Mouse (Mus musculus) hindbrain, postnatal 0 days (tissue): ENCODE data around the gene Serpina3m. TPM values are rescaled to one million over a fixed set of nuclear protein-coding genes. Genes with fewer than 3 reads are reported as not detected.

Experiments
- ATAC-seq: fragments of 200-750 bp; cut with Nextera tagmentation; 2 replicates; pipeline ENCODE4 v1.8.0; 2017; ENCODE audit warnings: mild to moderate bottlenecking, moderate TSS enrichment, moderate library complexity
- DNase-seq: peaks from one replicate; pipeline ENCODE4 v3.0.0-alpha.2; 2015; ENCODE audit warnings: low spot score
- H3K27ac ChIP-seq: fragments of 300-500 bp; sonication (generic); 2 replicates; pipeline ENCODE4 v1.5.1; 2014; ENCODE audit warnings: mild to moderate bottlenecking
- H3K27me3 ChIP-seq: fragments of 300-500 bp; sonication (generic); 2 replicates; pipeline ENCODE4 v1.6.1; 2014; ENCODE audit warnings: low read length, mixed read lengths; ENCODE audit not compliant: insufficient read depth
- H3K36me3 ChIP-seq: fragments of 300-500 bp; sonication (generic); 2 replicates; pipeline ENCODE4 v1.6.1; 2014; ENCODE audit warnings: low read length, mixed read lengths; ENCODE audit not compliant: insufficient read depth
- H3K4me1 ChIP-seq: fragments of 300-500 bp; sonication (generic); 2 replicates; pipeline ENCODE4 v1.6.1; 2014; ENCODE audit warnings: antibody characterized with exemption, low read length, mixed read lengths; ENCODE audit not compliant: insufficient read depth
- H3K4me2 ChIP-seq: fragments of 300-500 bp; sonication (generic); 2 replicates; pipeline ENCODE4 v1.6.1; 2014; ENCODE audit warnings: low read depth, mild to moderate bottlenecking, low read length, moderate library complexity, mixed read lengths
- H3K4me3 ChIP-seq: fragments of 300-500 bp; sonication (generic); 2 replicates; pipeline ENCODE4 v1.5.1; 2014; ENCODE audit warnings: low read length
- H3K9ac ChIP-seq: fragments of 300-500 bp; sonication (generic); replicated peaks from 2 replicates; pipeline ENCODE4 v1.6.1; 2014; ENCODE audit warnings: mild to moderate bottlenecking, low read length, moderate library complexity, mixed read lengths
- H3K9me3 ChIP-seq: fragments of 300-500 bp; sonication (generic); 2 replicates; pipeline ENCODE4 v1.6.1; 2016; ENCODE audit warnings: low read length, mixed read lengths
- CTCF ChIP-seq: IDR thresholded peaks from 2 replicates; pipeline ENCODE4 v1.5.1; 2016; ENCODE audit warnings: antibody characterized with exemption, control low read depth, low read depth
- WGBS: fragments of 180-500 bp; shearing (Covaris S2); extraction: QIAGEN DNeasy Blood & Tissue Kit; methylation state at CpG from one replicate; pipeline ENCODE4 v1.1.7; 2014; 5-methylcytosine and 5-hydroxymethylcytosine counted together
- polyA plus RNA-seq: library from polyadenylated mRNA; unstranded; fragments of >200 nt; fragmentation: Nextera tagmentation; extraction: Ambion mirVana; gene quantifications from 2 replicates; pipeline ENCODE4 v1.2.1, GENCODE M21; 2015
- total RNA-seq: library from RNA; depleted of rRNA; stranded (reverse); fragments of >200 nt; gene quantifications from 2 replicates; pipeline ENCODE4 v1.2.3, GENCODE M21; 2014

Serpina3m gene
- total and polyA plus RNA-seq, 2 experiments from 2014 or later: not detected

DNA sequence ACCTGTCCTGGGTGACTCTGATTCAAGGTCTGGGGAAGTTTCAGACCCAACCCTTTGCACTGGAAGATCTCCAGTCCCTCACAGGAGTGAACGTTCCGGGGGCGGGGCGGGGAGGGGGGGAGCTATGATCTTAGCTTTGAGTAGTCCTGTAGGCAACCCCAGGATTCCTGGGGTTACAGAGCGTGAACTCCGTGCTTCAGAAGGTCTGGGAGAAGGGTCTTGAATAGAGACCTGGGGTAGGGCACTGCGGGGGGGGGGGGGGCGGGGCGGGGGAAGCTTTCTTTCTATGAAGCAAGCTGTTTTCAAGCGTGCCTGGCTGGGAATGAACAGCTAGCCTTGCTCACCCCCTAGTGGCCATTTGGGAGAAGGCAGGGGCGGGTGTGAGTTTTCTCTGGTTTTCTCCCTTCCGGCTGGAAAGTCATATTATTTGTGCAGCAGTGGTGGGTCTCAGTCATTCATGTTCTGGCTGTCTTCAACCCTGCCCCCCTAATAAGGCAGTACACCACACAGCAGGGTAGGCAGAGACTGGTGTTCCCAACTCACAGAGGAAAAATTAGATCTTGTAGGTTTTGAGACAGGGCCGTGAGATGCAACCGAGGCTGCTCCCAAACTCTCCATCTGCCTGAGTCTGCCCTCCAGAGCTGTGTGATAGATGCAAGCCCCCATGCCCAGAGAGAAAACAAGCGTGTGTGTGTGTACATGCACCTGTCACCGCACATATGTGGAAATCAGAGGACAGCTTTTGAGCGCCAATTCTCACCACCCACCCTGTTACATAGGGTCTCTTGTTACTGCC lies 80.3 kb downstream of the Serpina3m start:
- peak; percentile 88 for TF ChIP-seq CTCF
- Histone ChIP-seq H3K4me2 (peak overlapping the region; percentile 53), H3K9ac (no peak overlapping the region), H3K4me3 (peak overlapping the region; percentile 26), H3K27ac (peak overlapping the region; percentile 51; the same call in 1 of the 2 replicates), H3K36me3 (no peaks in the 10 kb centered on the region), H3K4me1 (no peaks in the 10 kb centered on the region), H3K27me3 (no peaks in the 10 kb centered on the region), H3K9me3 (no peaks in the 10 kb centered on the region)
- ATAC-seq (peak; percentile 83), DNase-seq (peak; percentile 93)
- 19% methylated on average over 14 of the region's 17 CpGs for WGBS

DNA sequence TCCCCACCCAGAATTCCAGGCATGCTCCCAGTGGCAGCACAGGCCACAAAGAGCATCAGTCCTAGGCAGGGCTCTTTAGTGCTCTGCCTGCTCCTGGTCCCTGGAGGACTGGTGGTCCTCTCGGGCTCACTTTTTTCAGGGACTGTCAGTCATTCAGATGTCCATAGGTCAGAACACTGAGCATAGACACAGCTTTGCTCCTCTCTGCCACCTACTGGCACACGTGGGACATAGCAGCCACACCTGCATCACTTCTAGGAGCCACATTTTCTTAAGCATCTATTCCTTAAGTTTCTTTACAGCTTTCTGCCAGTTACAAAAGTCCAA lies 80.8 kb downstream of the Serpina3m start:
- Histone ChIP-seq H3K4me3 (no peak overlapping the region), H3K36me3 (no peaks in the 10 kb centered on the region), H3K27ac (peak overlapping the region; percentile 51; the same call in 1 of the 2 replicates), H3K4me1 (no peaks in the 10 kb centered on the region), H3K4me2 (peak overlapping the region; percentile 53; the same call in 1 of the 2 replicates), H3K27me3 (no peaks in the 10 kb centered on the region), H3K9me3 (no peaks in the 10 kb centered on the region), H3K9ac (no peak overlapping the region)
- peak; percentile 83 for TF ChIP-seq CTCF
- ATAC-seq (peak; percentile 51), DNase-seq (peak; percentile 55)
- 5% methylated on average over 2 of the region's 2 CpGs for WGBS

DNA sequence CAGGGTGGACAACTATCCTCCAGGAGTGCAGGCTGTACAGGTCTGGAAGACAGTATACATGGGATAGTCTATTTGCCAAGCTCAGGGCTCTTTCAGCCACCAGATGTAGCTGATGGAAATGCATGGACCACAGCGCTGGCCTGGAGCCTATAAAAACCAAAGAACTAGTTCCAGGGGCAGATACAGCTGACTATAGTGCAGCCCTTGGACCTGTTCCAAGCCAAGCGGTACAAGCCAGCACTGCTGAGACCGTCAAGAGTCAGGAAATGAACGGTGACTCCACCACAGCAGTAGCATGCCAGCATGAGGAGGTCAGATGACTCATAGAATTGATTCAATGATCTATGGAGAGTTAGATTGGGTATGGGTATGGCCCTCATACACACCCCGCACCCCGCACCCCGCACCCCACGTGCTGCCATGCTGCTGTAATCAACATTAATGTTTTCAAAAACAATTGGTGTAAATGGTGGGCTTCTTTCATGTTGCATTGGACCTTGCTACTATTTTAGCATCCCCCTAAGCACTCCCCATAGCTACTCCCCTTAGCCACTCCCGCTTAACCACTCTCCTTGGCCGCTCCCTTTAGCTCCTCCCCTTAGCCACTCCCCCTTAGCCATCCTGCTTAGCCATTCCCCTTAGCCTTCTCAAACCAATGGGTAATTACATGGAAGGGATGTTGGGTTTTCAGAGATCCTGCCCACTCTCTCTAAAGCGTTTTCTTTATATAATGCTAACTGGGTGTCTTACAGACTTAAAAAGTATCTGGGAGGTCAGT lies 84.5 kb downstream of the Serpina3m start:
- Histone ChIP-seq H3K27me3 (no peaks in the 10 kb centered on the region), H3K4me1 (no peaks in the 10 kb centered on the region), H3K9me3 (no peaks in the 10 kb centered on the region), H3K27ac (no peak overlapping the region), H3K4me3 (no peak overlapping the region), H3K9ac (no peak overlapping the region), H3K4me2 (no peak overlapping the region), H3K36me3 (no peaks in the 10 kb centered on the region)
- ATAC-seq (no peak), DNase-seq (peak; percentile 32)
- 57% methylated on average over 11 of the region's 11 CpGs for WGBS
- TF ChIP-seq CTCF: no peak

DNA sequence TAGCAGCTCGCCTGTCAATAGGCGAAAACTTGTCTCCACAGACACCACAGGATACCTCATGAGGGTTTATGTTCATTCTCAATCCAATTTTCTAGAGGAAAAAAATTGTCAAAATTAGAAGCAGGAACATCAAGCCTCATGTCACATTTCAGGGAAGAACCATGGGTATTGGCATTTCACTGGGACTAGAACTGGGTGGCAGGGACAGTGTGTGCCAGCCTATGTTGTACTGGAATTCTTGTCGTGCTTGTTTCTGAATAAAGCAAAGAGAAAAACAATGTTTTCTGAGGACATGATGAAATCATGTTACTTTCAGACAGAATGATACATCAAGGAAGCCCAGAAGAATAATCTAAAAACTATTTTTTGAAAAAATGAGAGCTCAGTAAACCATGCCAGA lies 87.3 kb downstream of the Serpina3m start:
- Histone ChIP-seq H3K36me3 (no peaks in the 10 kb centered on the region), H3K4me2 (no peak overlapping the region), H3K27me3 (no peaks in the 10 kb centered on the region), H3K9me3 (no peaks in the 10 kb centered on the region), H3K4me3 (no peak overlapping the region), H3K4me1 (no peaks in the 10 kb centered on the region), H3K9ac (no peak overlapping the region), H3K27ac (no peak overlapping the region)
- WGBS: 87% methylated on average over 3 of the region's 3 CpGs
- ATAC-seq: no peak
- DNase-seq: no peak
- no peak for TF ChIP-seq CTCF

DNA sequence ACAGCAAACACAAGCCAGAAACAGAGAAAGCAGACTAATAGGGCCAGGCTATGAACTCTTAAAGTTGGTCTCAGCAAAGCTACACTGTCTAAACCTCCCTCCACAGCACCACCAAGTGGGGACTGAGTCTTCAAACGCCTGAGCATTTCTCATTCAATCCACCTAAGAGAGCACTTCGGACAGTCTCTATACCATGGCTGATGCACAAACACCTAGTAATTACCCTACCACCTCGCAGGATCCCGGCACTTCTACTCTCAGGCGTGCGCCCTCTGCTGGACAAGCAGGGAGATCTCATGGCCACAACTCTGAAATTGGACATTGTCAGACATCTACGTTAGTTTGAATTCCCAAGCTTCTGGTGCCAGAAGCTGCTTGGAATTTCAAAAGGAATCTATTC lies 88.6 kb downstream of the Serpina3m start:
- DNase-seq: peak; percentile 77
- no peak overlapping the region for H3K9ac ChIP-seq
- ATAC-seq: peak; percentile 66
- no peaks in the 10 kb centered on the region for H3K4me1 ChIP-seq
- peak; percentile 81 for TF ChIP-seq CTCF
- H3K4me2 ChIP-seq: no peak overlapping the region
- no peak overlapping the region for H3K27ac ChIP-seq
- no peaks in the 10 kb centered on the region for H3K27me3 ChIP-seq
- H3K4me3 ChIP-seq: no peak overlapping the region
- no peaks in the 10 kb centered on the region for H3K36me3 ChIP-seq
- 5% methylated on average over 7 of the region's 7 CpGs for WGBS
- no peaks in the 10 kb centered on the region for H3K9me3 ChIP-seq

GRCm38 (mm10) chr12:104431359-104431758 lies 93.1 kb downstream of the Serpina3m start:
- Histone ChIP-seq H3K9me3 (no peaks in the 10 kb centered on the region), H3K4me2 (no peak overlapping the region), H3K4me3 (no peak overlapping the region), H3K9ac (no peak overlapping the region), H3K4me1 (no peaks in the 10 kb centered on the region), H3K27ac (no peak overlapping the region), H3K27me3 (no peaks in the 10 kb centered on the region), H3K36me3 (no peaks in the 10 kb centered on the region)
- no peak for ATAC-seq
- whole genome bisulfite sequencing: 44% methylated on average over 10 of the region's 10 CpGs
- DNase-seq: peak; percentile 7
- TF ChIP-seq CTCF: no peak

- Histone ChIP-seq H3K27me3 (no peaks in the 10 kb centered on the region), H3K36me3 (no peaks in the 10 kb centered on the region), H3K27ac (no peak overlapping the region), H3K4me3 (no peak overlapping the region), H3K4me1 (no peaks in the 10 kb centered on the region), H3K4me2 (no peak overlapping the region), H3K9me3 (no peaks in the 10 kb centered on the region), H3K9ac (no peak overlapping the region)
- no peak for TF ChIP-seq CTCF
- 25% methylated on average over 7 of the region's 7 CpGs for WGBS
- ATAC-seq (no peak), DNase-seq (no peak)
These were observed 94.9 kb downstream of the Serpina3m start for GRCm38 (mm10) chr12:104433214-104433613.
